Mouse (Mus musculus): ENCODE measurements at regions not wholly inside any gene's neighbourhood (a gene's known extent, or its start where the extent isn't known, plus 50 kb on each side); places are given as distances from the start of the nearest gene placed in this dataset.
A peak's percentile ranks its signal among the peaks of the same experiment; 100 is the strongest.

DNA sequence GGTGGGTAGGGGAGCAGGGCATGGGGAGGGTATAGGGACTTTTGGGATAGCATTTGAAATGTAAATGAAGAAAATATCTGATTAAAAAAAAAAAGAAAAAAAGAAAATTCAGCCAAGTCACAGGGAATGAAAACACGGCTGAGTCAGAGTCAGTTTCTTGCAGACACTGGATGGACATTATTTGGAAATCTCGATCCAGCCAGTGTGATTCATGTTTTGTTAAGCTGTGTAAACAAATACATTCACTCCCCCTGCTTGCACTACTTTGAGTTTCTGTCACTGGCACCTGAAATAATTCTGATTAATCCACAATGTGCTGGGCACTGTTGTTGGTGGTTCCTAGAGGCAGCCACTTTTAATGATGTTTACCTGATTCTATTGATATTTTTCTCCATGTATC, 68.6 kb upstream of the Mtpn start:
- DNase-seq (ENCODE audit: low read depth, low spot score): no peak

DNA sequence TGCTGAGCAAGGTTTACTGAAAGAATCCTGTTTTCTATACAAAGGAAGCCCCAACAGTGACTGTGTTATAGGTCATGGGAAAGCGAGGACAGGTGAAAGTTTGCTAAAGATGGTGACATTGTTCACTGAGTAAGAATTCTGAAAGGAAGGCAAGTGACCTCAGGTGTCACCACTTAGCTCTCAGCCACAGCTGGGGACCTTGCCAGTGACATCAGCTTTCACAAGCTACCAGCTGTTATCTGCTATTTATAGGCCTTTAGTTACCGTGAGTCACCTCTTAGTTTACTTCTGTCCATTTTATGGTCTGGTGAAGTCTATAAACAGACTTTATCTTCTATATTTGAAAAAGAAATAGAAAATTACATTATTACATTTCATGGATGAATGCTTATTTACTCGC, 65.4 kb upstream of the Mtpn start:
- DNase-seq (ENCODE audit: low read depth, low spot score): no peak

DNA sequence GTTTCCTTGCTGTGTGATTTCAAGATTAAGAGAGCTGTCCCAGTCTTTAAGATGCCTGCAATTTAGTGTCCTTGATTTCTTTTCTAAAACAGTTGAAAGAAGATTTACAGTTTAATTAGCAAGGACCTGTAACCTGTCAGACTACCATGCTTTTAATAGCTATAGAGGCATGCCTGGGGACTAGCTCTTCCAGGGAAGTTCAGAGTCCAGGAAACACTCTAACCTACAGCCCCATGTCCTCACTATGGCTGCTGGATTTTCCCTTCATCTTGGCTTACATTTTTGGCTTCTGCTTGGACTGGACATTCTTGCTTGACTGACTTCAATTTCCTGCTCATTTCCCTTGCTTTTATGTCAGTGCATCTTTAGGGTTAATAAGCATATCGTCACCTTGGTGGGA, 61.7 kb upstream of the Mtpn start:
- no peak for DNase-seq (ENCODE audit: low read depth, low spot score)

DNA sequence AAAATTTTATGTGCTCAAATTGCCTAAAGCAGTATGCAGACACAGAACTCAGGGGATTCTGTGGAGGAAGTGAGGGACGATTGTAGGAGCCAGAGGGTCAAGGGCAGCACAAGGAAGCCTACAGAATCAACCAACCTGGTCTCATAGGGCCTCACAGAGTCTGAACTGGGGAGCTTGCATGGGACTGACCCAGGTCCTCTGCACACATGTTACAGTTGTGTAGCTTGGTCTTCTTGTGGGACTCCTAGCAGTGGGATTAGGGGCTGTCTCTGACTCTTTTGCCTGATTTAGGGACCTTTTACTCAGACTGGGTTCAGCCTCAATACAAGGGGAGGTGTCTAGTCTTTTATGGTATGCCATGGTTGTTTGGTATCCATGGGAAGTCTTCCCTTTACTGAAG, 60.2 kb upstream of the Mtpn start:
- no peak for DNase-seq (ENCODE audit: low read depth, low spot score)

DNA sequence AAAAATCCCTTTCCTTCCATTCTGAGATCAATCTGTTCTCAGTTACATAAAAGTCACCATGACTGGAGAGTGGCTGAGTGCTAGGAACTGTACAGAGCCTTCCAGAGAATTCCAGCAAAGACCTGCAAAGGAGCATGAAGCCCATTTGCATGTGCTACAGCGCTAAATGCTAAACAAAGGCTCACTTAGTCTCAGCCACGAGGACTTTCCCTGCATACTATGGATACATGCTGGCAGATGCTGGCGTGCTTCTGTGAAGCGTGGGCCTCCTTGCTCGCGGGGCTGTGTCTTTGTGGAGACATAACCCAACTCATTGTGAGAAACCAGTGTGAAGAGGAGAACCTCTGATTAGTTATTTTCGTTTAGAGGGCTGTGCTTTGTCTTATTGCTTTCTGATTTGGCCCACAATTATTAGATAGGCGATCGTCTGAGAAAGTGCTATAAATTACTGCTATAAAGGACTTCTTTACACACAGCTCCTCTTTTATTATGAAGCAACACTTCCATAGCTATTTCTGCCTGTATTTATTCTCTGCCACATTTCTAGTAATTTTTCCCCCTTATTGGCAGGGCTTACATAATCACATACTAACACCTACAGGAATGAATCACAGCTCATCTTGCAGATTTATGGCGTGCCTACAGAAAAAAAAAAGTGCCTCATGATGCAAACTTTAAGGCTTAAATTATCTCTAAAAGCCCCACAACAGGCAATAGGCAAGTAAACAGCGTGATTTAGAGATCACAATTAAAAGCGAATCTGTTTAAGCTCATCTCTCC, 58.9 kb upstream of the Mtpn start:
- DNase-seq (ENCODE audit: low read depth, low spot score): peak; percentile 89

DNA sequence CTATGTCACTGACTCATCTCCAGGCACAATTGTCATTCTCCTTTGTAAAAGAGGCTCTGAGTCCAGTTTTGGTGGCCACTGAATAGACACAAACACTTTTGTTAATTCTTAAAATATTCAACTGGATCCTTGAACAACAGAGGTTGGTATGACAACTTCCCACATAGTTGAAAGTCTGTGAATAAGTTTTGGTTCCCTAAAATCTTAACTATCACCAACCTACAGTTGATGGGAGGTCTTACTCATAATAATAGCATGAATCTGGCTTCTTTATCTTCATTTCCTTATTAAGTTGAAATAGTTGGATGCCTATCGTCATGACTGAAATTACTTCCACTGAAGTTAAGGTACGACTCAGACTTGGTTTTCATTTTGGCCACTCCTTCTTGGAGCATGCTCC, 55.3 kb upstream of the Mtpn start:
- no peak for DNase-seq (ENCODE audit: low read depth, low spot score)

DNA sequence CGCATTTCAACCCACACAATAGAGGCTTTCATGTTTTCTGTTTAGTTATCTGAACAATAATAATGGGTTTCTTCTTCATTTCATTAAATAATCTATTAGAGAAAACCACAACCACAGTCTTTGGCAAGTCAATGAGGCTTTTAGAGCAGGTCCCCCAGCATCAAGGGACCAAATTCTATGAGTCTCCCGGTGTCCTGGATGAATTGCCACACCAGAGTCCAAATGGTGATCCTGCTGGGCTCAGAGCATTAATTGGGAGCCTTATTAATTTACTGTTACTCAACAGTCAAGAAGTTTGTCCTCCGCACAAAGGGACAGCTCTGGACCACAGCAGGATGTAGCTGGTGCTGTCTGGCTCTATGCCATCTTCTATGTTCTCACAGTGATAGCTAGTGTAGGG, 52.5 kb upstream of the Mtpn start:
- no peak for DNase-seq (ENCODE audit: low read depth, low spot score)
